Mouse (Mus musculus) forebrain, embryonic 11.5 days (tissue): ENCODE results near the gene Ttc5. TPM values are rescaled to one million over a fixed set of nuclear protein-coding genes. Genes with fewer than 3 reads are reported as not detected.
"Not testable (repeated sequence)": the region's sequence is repeated elsewhere in the genome, so short reads cannot be mapped to it uniquely, and the experiment has no call there.

ENCODE experiments used
- ATAC-seq: fragments of 200-750 bp; cut with Nextera tagmentation; replicated peaks from 2 replicates; pipeline ENCODE4 v1.8.0; 2017; ENCODE audit warnings: moderate TSS enrichment; ENCODE audit not compliant: low FRiP score
- DNase-seq: peaks from one replicate; pipeline ENCODE4 v3.0.0-alpha.2; 2017; ENCODE audit warnings: low spot score
- H3K27ac ChIP-seq: fragments of 300-500 bp; sonication (generic); 2 replicates; pipeline ENCODE4 v1.5.1; 2014; ENCODE audit warnings: low read depth, low read length
- H3K27me3 ChIP-seq: fragments of 300-500 bp; sonication (generic); 2 replicates; pipeline ENCODE4 v1.6.1; 2014; ENCODE audit warnings: mild to moderate bottlenecking, low read length, mixed read lengths; ENCODE audit not compliant: control insufficient read depth, insufficient read depth
- H3K36me3 ChIP-seq: fragments of 300-500 bp; sonication (generic); 2 replicates; pipeline ENCODE4 v1.6.1; 2014; ENCODE audit warnings: mild to moderate bottlenecking, low read length, moderate library complexity, mixed read lengths; ENCODE audit not compliant: control insufficient read depth, insufficient read depth
- H3K4me1 ChIP-seq: fragments of 300-500 bp; sonication (generic); replicated peaks from 2 replicates; pipeline ENCODE4 v1.6.1; 2014; ENCODE audit warnings: low read length, mixed read lengths; ENCODE audit not compliant: control insufficient read depth, insufficient read depth
- H3K4me2 ChIP-seq: fragments of 300-500 bp; sonication (generic); 2 replicates; pipeline ENCODE4 v1.6.1; 2014; ENCODE audit warnings: low read depth, mild to moderate bottlenecking, low read length, moderate library complexity, mixed read lengths; ENCODE audit not compliant: severe bottlenecking
- H3K4me3 ChIP-seq: fragments of 300-500 bp; sonication (generic); 2 replicates; pipeline ENCODE4 v1.5.1; 2014; ENCODE audit warnings: low read depth, low read length
- H3K9ac ChIP-seq: fragments of 300-500 bp; sonication (generic); 2 replicates; pipeline ENCODE4 v1.6.1; 2014; ENCODE audit warnings: low read length
- H3K9me3 ChIP-seq: fragments of 300-500 bp; sonication (generic); 2 replicates; pipeline ENCODE4 v1.6.1; 2016; ENCODE audit warnings: low read length, mixed read lengths; ENCODE audit not compliant: control insufficient read depth
- WGBS: fragments of 180-500 bp; shearing (Covaris S2); extraction: QIAGEN DNeasy Blood & Tissue Kit; methylation state at CpG from one replicate; pipeline ENCODE4 v1.1.7; 2014; 5-methylcytosine and 5-hydroxymethylcytosine counted together
- polyA plus RNA-seq: library from polyadenylated mRNA; unstranded; fragments of >200 nt; fragmentation: Nextera tagmentation; extraction: Ambion mirVana; gene quantifications from 2 replicates; pipeline ENCODE4 v1.2.1, GENCODE M21; 2014

Ttc5 gene
- polyA plus RNA-seq, 1 experiment from 2014 or later = 101 TPM

GRCm38 (mm10) chr14:50741584-50741983 is 43.7 kb downstream of the Ttc5 start:
- 80% methylated on average over 2 of the region's 2 CpGs for WGBS
- no peak overlapping the region for H3K4me3 ChIP-seq
- no peaks in the 10 kb centered on the region for H3K27me3 ChIP-seq
- H3K9me3 ChIP-seq = no peaks in the 10 kb centered on the region
- no peak overlapping the region for H3K27ac ChIP-seq
- H3K4me2 ChIP-seq = no peak overlapping the region
- no peaks in the 10 kb centered on the region for H3K4me1 ChIP-seq
- DNase-seq = no peak
- no peak overlapping the region for H3K9ac ChIP-seq
- ATAC-seq = no peak
- H3K36me3 ChIP-seq = no peaks in the 10 kb centered on the region

- Histone ChIP-seq H3K27ac (no peak overlapping the region), H3K27me3 (no peaks in the 10 kb centered on the region), H3K9me3 (no peaks in the 10 kb centered on the region), H3K4me1 (no peaks in the 10 kb centered on the region), H3K36me3 (no peaks in the 10 kb centered on the region), H3K4me3 (no peak overlapping the region), H3K9ac (no peak overlapping the region), H3K4me2 (no peak overlapping the region)
- WGBS = 69% methylated on average over 2 of the region's 2 CpGs
- no peak for ATAC-seq
- no peak for DNase-seq
These were observed 45.0 kb downstream of the Ttc5 start for GRCm38 (mm10) chr14:50740334-50740733.

- not testable (repeated sequence) for H3K4me2 ChIP-seq
These were observed 62.9 kb downstream of the Ttc5 start for GRCm38 (mm10) chr14:50722371-50722770.

GRCm38 (mm10) chr14:50719875-50720274 is 65.4 kb downstream of the Ttc5 start:
- not testable (repeated sequence) for ATAC-seq, H3K4me2 ChIP-seq, H3K36me3 ChIP-seq, H3K4me3 ChIP-seq, H3K4me1 ChIP-seq, H3K9me3 ChIP-seq, H3K27me3 ChIP-seq, H3K27ac ChIP-seq, H3K9ac ChIP-seq, DNase-seq
- 93% methylated on average over 14 of the region's 15 CpGs for whole genome bisulfite sequencing

More at GRCm38 (mm10) chr14:50722371-50722770, 62.9 kb downstream of the Ttc5 start:
- H3K36me3 ChIP-seq, H3K4me1 ChIP-seq, ATAC-seq, H3K4me3 ChIP-seq, H3K9ac ChIP-seq, DNase-seq, H3K9me3 ChIP-seq, H3K27me3 ChIP-seq, H3K27ac ChIP-seq: not testable (repeated sequence)
- WGBS = 97% methylated on average over 3 of the region's 4 CpGs

Other genes with a start within 250 kb of the Ttc5 start
- gene Olfr744, start 170.6 kb downstream of the Ttc5 start, polyA plus RNA-seq = not detected in 2 replicates
- not detected in 2 replicates for gene Olfr745, start 146.1 kb downstream of the Ttc5 start, polyA plus RNA-seq
- gene Olfr746, start 138.4 kb downstream of the Ttc5 start, polyA plus RNA-seq = not detected in 2 replicates
- gene Olfr747, start 92.3 kb downstream of the Ttc5 start, polyA plus RNA-seq = not detected in 2 replicates
- not detected in 2 replicates for gene Olfr748, start 78.1 kb downstream of the Ttc5 start, polyA plus RNA-seq
- gene Olfr749, start 40.4 kb downstream of the Ttc5 start, polyA plus RNA-seq = not detected in 2 replicates
- gene Ccnb1ip1, start 22.2 kb upstream of the Ttc5 start, polyA plus RNA-seq = not detected in 2 replicates
- gene Parp2, start 22.3 kb upstream of the Ttc5 start, polyA plus RNA-seq = 73.9 and 87.7 TPM in 2 replicates
- gene Tep1, start 85.0 kb upstream of the Ttc5 start, polyA plus RNA-seq = 4.4 and 5.2 TPM in 2 replicates
- gene Klhl33, start 112.0 kb upstream of the Ttc5 start, polyA plus RNA-seq = 0.16 and 0.21 TPM in 2 replicates
- gene Osgep, start 139.4 kb upstream of the Ttc5 start, polyA plus RNA-seq = 158 and 179 TPM in 2 replicates
- 399 and 410 TPM in 2 replicates for gene Apex1, start 139.4 kb upstream of the Ttc5 start, polyA plus RNA-seq
- gene Pip4p1, start 145.3 kb upstream of the Ttc5 start, polyA plus RNA-seq = 54.4 and 67.3 TPM in 2 replicates
- 64.9 and 69.6 TPM in 2 replicates for gene Pnp, start 145.6 kb upstream of the Ttc5 start, polyA plus RNA-seq
- not detected in 2 replicates for gene Gm49342, start 159.0 kb upstream of the Ttc5 start, polyA plus RNA-seq
- gene Pnp2, start 170.5 kb upstream of the Ttc5 start, polyA plus RNA-seq = 0.24 and 0.39 TPM in 2 replicates
- gene Rnase10, start 222.2 kb upstream of the Ttc5 start, polyA plus RNA-seq = not detected in 2 replicates